Mouse (Mus musculus): ENCODE results near the gene 1700020A23Rik. TPM values are rescaled to one million over a fixed set of nuclear protein-coding genes. Genes with fewer than 3 reads are reported as not detected.
A peak's percentile ranks its signal among the peaks of the same experiment; 100 is the strongest.

1700020A23Rik gene
- polyA plus RNA-seq, 1 experiment from 2014 or later = not detected

- peaks cover 26% of the 10 kb centered on the region for H3K4me1 ChIP-seq
- ATAC-seq (ENCODE audit: extremely low read depth, insufficient number of reproducible peaks, low FRiP score, low TSS enrichment) = no peak
- WGBS = 68% methylated on average over 3 of the region's 3 CpGs
These were observed 27.1 kb downstream of the 1700020A23Rik start for GRCm38 (mm10) chr2:130432157-130432556.

GRCm38 (mm10) chr2:130433152-130433551, 28.1 kb downstream of the 1700020A23Rik start:
- Histone ChIP-seq H3K4me3 (no peak overlapping the region), H3K4me2 (no peak overlapping the region), H3K27ac (replicated peaks) (no peak overlapping the region), H3K9ac (no peak overlapping the region), H3K9me3 (no peaks in the 10 kb centered on the region), H3K27me3 (replicated peaks) (no peaks in the 10 kb centered on the region), H3K36me3 (peaks cover 19% of the 10 kb centered on the region), H3K4me1 (peaks cover 26% of the 10 kb centered on the region)
- ATAC-seq (ENCODE audit: extremely low read depth, insufficient number of reproducible peaks, low FRiP score, low TSS enrichment) = no peak
- 21% methylated on average over 4 of the region's 4 CpGs for WGBS

More at GRCm38 (mm10) chr2:130432157-130432556, 27.1 kb downstream of the 1700020A23Rik start:
- no peak overlapping the region for H3K27ac ChIP-seq (replicated peaks)
- H3K9me3 ChIP-seq = no peaks in the 10 kb centered on the region
- no peaks in the 10 kb centered on the region for H3K27me3 ChIP-seq (replicated peaks)
- no peak overlapping the region for H3K4me2 ChIP-seq
- H3K9ac ChIP-seq = 0 out of 2 replicates have a peak overlapping the region, but pooled peaks have one; percentile 19
- H3K4me3 ChIP-seq = no peak overlapping the region
- peaks cover 10% of the 10 kb centered on the region for H3K36me3 ChIP-seq

- no peak for ATAC-seq (ENCODE audit: extremely low read depth, insufficient number of reproducible peaks, low FRiP score, low TSS enrichment)
- Histone ChIP-seq H3K4me2 (no peak overlapping the region), H3K27ac (replicated peaks) (no peak overlapping the region), H3K4me3 (no peak overlapping the region), H3K36me3 (peaks cover 52% of the 10 kb centered on the region), H3K9ac (no peak overlapping the region), H3K9me3 (no peaks in the 10 kb centered on the region), H3K4me1 (peaks cover 9% of the 10 kb centered on the region), H3K27me3 (replicated peaks) (no peaks in the 10 kb centered on the region)
- WGBS = 96% methylated on average over 1 of the region's 1 CpGs
These were observed 31.7 kb downstream of the 1700020A23Rik start for GRCm38 (mm10) chr2:130436769-130437168.

GRCm38 (mm10) chr2:130438861-130439260, 33.8 kb downstream of the 1700020A23Rik start:
- Histone ChIP-seq H3K4me3 (no peak overlapping the region), H3K9me3 (no peaks in the 10 kb centered on the region), H3K4me1 (no peaks in the 10 kb centered on the region), H3K36me3 (peaks cover 66% of the 10 kb centered on the region), H3K27ac (replicated peaks) (no peak overlapping the region), H3K9ac (no peak overlapping the region), H3K4me2 (no peak overlapping the region), H3K27me3 (replicated peaks) (no peaks in the 10 kb centered on the region)
- 87% methylated on average over 3 of the region's 3 CpGs for WGBS
- no peak for ATAC-seq (ENCODE audit: extremely low read depth, insufficient number of reproducible peaks, low FRiP score, low TSS enrichment)

GRCm38 (mm10) chr2:130439840-130440480, 34.9 kb downstream of the 1700020A23Rik start:
- ATAC-seq (ENCODE audit: extremely low read depth, insufficient number of reproducible peaks, low FRiP score, low TSS enrichment) = no peak
- H3K36me3 ChIP-seq = peaks cover 75% of the 10 kb centered on the region
- no peak overlapping the region for H3K4me2 ChIP-seq
- H3K4me1 ChIP-seq = no peaks in the 10 kb centered on the region
- H3K27me3 ChIP-seq (replicated peaks) = no peaks in the 10 kb centered on the region
- H3K9ac ChIP-seq = no peak overlapping the region
- no peak overlapping the region for H3K27ac ChIP-seq (replicated peaks)
- WGBS = 82% methylated on average over 4 of the region's 4 CpGs
- no peak overlapping the region for H3K4me3 ChIP-seq
- H3K9me3 ChIP-seq = no peaks in the 10 kb centered on the region

GRCm38 (mm10) chr2:130442162-130442561, 37.1 kb downstream of the 1700020A23Rik start:
- ATAC-seq (ENCODE audit: extremely low read depth, insufficient number of reproducible peaks, low FRiP score, low TSS enrichment) = no peak
- WGBS = 78% methylated on average over 10 of the region's 10 CpGs
- no peaks in the 10 kb centered on the region for H3K27me3 ChIP-seq (replicated peaks)
- H3K27ac ChIP-seq (replicated peaks) = no peak overlapping the region
- no peaks in the 10 kb centered on the region for H3K9me3 ChIP-seq
- H3K4me2 ChIP-seq = no peak overlapping the region
- no peak overlapping the region for H3K4me3 ChIP-seq
- H3K36me3 ChIP-seq = peaks cover 80% of the 10 kb centered on the region
- H3K9ac ChIP-seq = no peak overlapping the region
- H3K4me1 ChIP-seq = no peaks in the 10 kb centered on the region

GRCm38 (mm10) chr2:130448449-130448848, 43.4 kb downstream of the 1700020A23Rik start:
- peaks cover 6% of the 10 kb centered on the region for H3K27me3 ChIP-seq (replicated peaks)
- H3K9ac ChIP-seq = no peak overlapping the region
- H3K27ac ChIP-seq (replicated peaks) = no peak overlapping the region
- no peak overlapping the region for H3K4me2 ChIP-seq
- no peak overlapping the region for H3K4me3 ChIP-seq
- peaks cover 18% of the 10 kb centered on the region for H3K36me3 ChIP-seq
- ATAC-seq (ENCODE audit: extremely low read depth, insufficient number of reproducible peaks, low FRiP score, low TSS enrichment) = no peak
- H3K9me3 ChIP-seq = no peaks in the 10 kb centered on the region
- H3K4me1 ChIP-seq = peaks cover 33% of the 10 kb centered on the region

- peak overlapping the region; percentile 77 for H3K4me2 ChIP-seq
- H3K9ac ChIP-seq = peak overlapping the region; percentile 93
- peak overlapping the region; percentile 86 for H3K4me3 ChIP-seq
- H3K27ac ChIP-seq (replicated peaks) = no peak overlapping the region
- 9% methylated on average over 17 of the region's 17 CpGs for WGBS
- no peaks in the 10 kb centered on the region for H3K9me3 ChIP-seq
- H3K36me3 ChIP-seq = peaks cover 10% of the 10 kb centered on the region
- no peak for ATAC-seq (ENCODE audit: extremely low read depth, insufficient number of reproducible peaks, low FRiP score, low TSS enrichment)
- peaks cover 35% of the 10 kb centered on the region for H3K4me1 ChIP-seq
- peaks cover 6% of the 10 kb centered on the region for H3K27me3 ChIP-seq (replicated peaks)
These were observed 44.1 kb downstream of the 1700020A23Rik start for GRCm38 (mm10) chr2:130449021-130449793.

- WGBS = 0% methylated on average over 50 of the region's 50 CpGs
- peaks cover 5% of the 10 kb centered on the region; the same call in 1 of the 2 replicates for H3K36me3 ChIP-seq
- H3K9ac ChIP-seq = peak within 1 kb of the TSS; percentile 93
- peak; percentile 92 for ATAC-seq (ENCODE audit: extremely low read depth, insufficient number of reproducible peaks, low FRiP score, low TSS enrichment)
- H3K4me2 ChIP-seq = peak within 1 kb of the TSS; percentile 77
- peak within 1 kb of the TSS; percentile 86 for H3K27ac ChIP-seq (replicated peaks)
- H3K4me1 ChIP-seq = peaks cover 41% of the 10 kb centered on the region
- H3K27me3 ChIP-seq (replicated peaks) = peaks cover 6% of the 10 kb centered on the region
- H3K9me3 ChIP-seq = no peaks in the 10 kb centered on the region
- H3K4me3 ChIP-seq = peak within 1 kb of the TSS; percentile 86
These were observed 44.9 kb downstream of the 1700020A23Rik start, which contains the start of gene Ptpra for GRCm38 (mm10) chr2:130449794-130450433. TSS of gene Ptpra (plus strand) at chr2:130450278.

GRCm38 (mm10) chr2:130450434-130450796, 45.4 kb downstream of the 1700020A23Rik start:
- Histone ChIP-seq H3K27ac (replicated peaks) (peak overlapping the region; percentile 86), H3K27me3 (replicated peaks) (peaks cover 6% of the 10 kb centered on the region), H3K4me1 (peaks cover 41% of the 10 kb centered on the region), H3K4me3 (peak overlapping the region; percentile 86), H3K36me3 (0 out of 2 replicates have a peak, but pooled peaks cover under 1% of the 10 kb centered on the region), H3K4me2 (peak overlapping the region; percentile 77), H3K9me3 (no peaks in the 10 kb centered on the region), H3K9ac (peak overlapping the region; percentile 93)
- ATAC-seq (ENCODE audit: extremely low read depth, insufficient number of reproducible peaks, low FRiP score, low TSS enrichment) = peak; percentile 79
- under 1% methylated on average over 42 of the region's 47 CpGs for WGBS

- H3K27ac ChIP-seq (replicated peaks) = no peak overlapping the region
- no peaks in the 10 kb centered on the region for H3K36me3 ChIP-seq
- H3K4me1 ChIP-seq = peaks cover 46% of the 10 kb centered on the region
- H3K4me2 ChIP-seq = peak overlapping the region; percentile 77
- peak overlapping the region; percentile 93 for H3K9ac ChIP-seq
- WGBS = 59% methylated on average over 14 of the region's 14 CpGs
- no peak for ATAC-seq (ENCODE audit: extremely low read depth, insufficient number of reproducible peaks, low FRiP score, low TSS enrichment)
- peak overlapping the region; percentile 86 for H3K4me3 ChIP-seq
- H3K9me3 ChIP-seq = no peaks in the 10 kb centered on the region
- peaks cover 6% of the 10 kb centered on the region for H3K27me3 ChIP-seq (replicated peaks)
These were observed 46.1 kb downstream of the 1700020A23Rik start for GRCm38 (mm10) chr2:130451086-130451726.
